Mouse (Mus musculus): ENCODE results near the gene Tshz2. TPM values are rescaled to one million over a fixed set of nuclear protein-coding genes. Genes with fewer than 3 reads are reported as not detected.
A peak's percentile ranks its signal among the peaks of the same experiment; 100 is the strongest.
"Not testable (repeated sequence)": the region's sequence is repeated elsewhere in the genome, so short reads cannot be mapped to it uniquely, and the experiment has no call there.

Gene Tshz2
- polyA plus RNA-seq, 1 experiment from 2014 or later = 12.0 TPM

DNA sequence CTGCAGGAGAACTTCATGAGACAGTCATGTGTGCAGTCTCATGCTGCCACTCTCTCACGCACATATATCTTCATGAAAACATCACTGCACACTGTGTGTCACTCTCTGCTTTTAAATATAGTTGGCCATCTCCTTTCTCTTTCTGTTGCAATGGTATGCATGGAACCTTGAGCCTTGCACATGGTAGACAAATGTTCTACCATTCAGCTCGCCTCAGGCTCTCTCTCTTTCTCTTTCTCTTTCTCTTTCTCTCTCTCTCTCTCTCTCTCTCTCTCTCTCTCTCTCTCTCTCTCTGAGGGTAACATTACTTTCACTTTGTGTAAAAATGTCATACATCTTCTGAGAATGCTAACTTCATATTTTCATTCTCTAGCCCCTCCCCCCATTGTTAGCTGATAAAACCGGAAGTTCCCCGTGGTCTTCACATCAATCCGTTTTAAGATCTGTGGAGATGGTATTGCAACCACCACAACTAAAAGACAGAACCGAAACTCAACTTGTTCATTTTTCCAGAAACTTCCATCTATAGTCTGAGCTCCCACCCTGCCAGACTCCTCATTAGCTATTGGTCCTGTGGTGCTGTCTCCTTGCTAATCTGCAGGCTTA lies 146.0 kb downstream of the Tshz2 start:
- Histone ChIP-seq H3K9ac (replicated peaks; ENCODE audit: low read depth, low read length) (no peak overlapping the region), H3K4me3 (replicated peaks; ENCODE audit: low read length) (no peak overlapping the region), H3K36me3 (ENCODE audit: control insufficient read depth, insufficient read depth) (no peaks in the 10 kb centered on the region), H3K27me3 (replicated peaks; ENCODE audit: control insufficient read depth, insufficient read depth, low read length) (no peaks in the 10 kb centered on the region), H3K4me1 (replicated peaks; ENCODE audit: control insufficient read depth, insufficient read depth, low read length) (no peaks in the 10 kb centered on the region), H3K27ac (ENCODE audit: low read length) (no peak overlapping the region), H3K9me3 (ENCODE audit: control insufficient read depth, low read length) (no peaks in the 10 kb centered on the region), H3K4me2 (ENCODE audit: low read length) (no peak overlapping the region)
- 93% methylated on average over 6 of the region's 6 CpGs for WGBS
- ATAC-seq = no peak

GRCm38 (mm10) chr2:169781671-169782070 lies 148.9 kb downstream of the Tshz2 start:
- not testable (repeated sequence) for H3K27ac ChIP-seq (ENCODE audit: low read length); H3K9ac ChIP-seq (replicated peaks; ENCODE audit: low read depth, low read length); H3K4me3 ChIP-seq (replicated peaks; ENCODE audit: low read length); ATAC-seq; H3K27me3 ChIP-seq (replicated peaks; ENCODE audit: control insufficient read depth, insufficient read depth, low read length); H3K4me2 ChIP-seq (ENCODE audit: low read length); H3K4me1 ChIP-seq (replicated peaks; ENCODE audit: control insufficient read depth, insufficient read depth, low read length); H3K9me3 ChIP-seq (ENCODE audit: control insufficient read depth, low read length); H3K36me3 ChIP-seq (ENCODE audit: control insufficient read depth, insufficient read depth)

DNA sequence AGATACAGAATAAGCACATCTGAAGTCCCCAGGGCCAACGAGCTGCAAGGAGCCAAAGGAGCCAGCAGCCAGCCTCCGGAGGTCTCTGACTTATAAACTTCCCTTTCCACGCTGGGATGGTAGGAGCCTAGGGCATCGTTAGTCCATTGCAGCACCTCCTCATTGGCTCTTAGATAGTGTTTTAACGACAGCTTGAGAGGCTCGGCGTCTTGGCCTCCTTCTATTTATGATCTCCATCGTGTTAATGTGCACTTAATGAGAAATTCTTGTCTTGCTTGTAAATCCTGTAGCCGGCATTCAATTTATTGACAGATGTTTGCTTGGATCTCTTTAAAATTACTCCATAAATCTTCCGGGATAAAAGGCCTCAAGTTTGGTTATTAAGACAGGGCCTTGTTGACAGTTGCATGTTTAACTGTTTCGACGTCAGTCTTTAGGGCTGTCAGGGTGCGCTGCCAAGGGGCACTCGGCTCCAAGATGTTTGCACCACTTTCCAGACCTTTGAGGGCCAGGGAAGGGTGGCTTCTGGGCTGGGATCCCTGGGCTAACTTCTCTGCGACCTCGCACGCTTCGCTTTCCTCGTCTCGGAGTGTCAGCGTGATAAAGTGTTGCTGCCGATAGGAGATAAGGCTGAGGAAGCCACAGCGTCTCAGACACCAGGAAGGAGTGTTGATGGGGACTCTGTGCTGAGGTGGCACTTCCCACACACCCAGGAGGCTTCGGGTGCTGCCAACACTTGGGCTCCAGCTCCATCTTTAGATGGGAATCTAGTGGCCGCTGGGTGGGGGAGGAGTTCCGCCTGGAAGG lies 150.3 kb downstream of the Tshz2 start:
- H3K9me3 ChIP-seq (ENCODE audit: control insufficient read depth, low read length) = no peaks in the 10 kb centered on the region
- H3K36me3 ChIP-seq (ENCODE audit: control insufficient read depth, insufficient read depth) = no peaks in the 10 kb centered on the region
- H3K4me3 ChIP-seq (replicated peaks; ENCODE audit: low read length) = no peak overlapping the region
- no peak for ATAC-seq
- H3K4me1 ChIP-seq (replicated peaks; ENCODE audit: control insufficient read depth, insufficient read depth, low read length) = no peaks in the 10 kb centered on the region; the same call in 1 of the 2 replicates
- no peak overlapping the region for H3K9ac ChIP-seq (replicated peaks; ENCODE audit: low read depth, low read length)
- no peaks in the 10 kb centered on the region for H3K27me3 ChIP-seq (replicated peaks; ENCODE audit: control insufficient read depth, insufficient read depth, low read length)
- no peak overlapping the region for H3K4me2 ChIP-seq (ENCODE audit: low read length)
- 74% methylated on average over 26 of the region's 26 CpGs for WGBS
- H3K27ac ChIP-seq (ENCODE audit: low read length) = no peak overlapping the region

GRCm38 (mm10) chr2:169783681-169784033 lies 150.8 kb downstream of the Tshz2 start:
- Histone ChIP-seq H3K36me3 (ENCODE audit: control insufficient read depth, insufficient read depth) (no peaks in the 10 kb centered on the region), H3K4me1 (replicated peaks; ENCODE audit: control insufficient read depth, insufficient read depth, low read length) (no peaks in the 10 kb centered on the region; the same call in 1 of the 2 replicates), H3K27ac (ENCODE audit: low read length) (no peak overlapping the region), H3K9ac (replicated peaks; ENCODE audit: low read depth, low read length) (no peak overlapping the region), H3K4me2 (ENCODE audit: low read length) (no peak overlapping the region), H3K27me3 (replicated peaks; ENCODE audit: control insufficient read depth, insufficient read depth, low read length) (no peaks in the 10 kb centered on the region), H3K4me3 (replicated peaks; ENCODE audit: low read length) (no peak overlapping the region), H3K9me3 (ENCODE audit: control insufficient read depth, low read length) (no peaks in the 10 kb centered on the region)
- WGBS = 92% methylated on average over 2 of the region's 2 CpGs
- no peak for ATAC-seq

DNA sequence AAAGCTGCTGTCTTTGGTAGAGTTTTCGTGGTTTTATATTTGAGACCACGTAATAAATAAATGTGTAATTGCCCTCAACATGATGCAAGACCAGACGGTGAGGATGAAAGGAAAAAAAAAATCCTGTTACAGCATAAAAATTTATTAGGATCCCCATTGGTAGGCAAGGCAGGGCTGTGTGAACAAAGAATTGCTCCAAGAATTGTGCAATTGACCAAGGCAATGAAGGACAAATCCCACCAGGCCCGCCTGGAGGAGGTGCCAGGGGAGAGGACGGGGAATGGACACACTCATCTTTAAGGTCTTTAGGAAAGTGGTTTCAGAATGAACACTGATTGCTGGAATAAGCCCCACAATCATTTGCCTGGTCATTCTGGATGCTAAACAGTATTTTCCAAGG lies 154.6 kb downstream of the Tshz2 start:
- no peaks in the 10 kb centered on the region for H3K36me3 ChIP-seq (ENCODE audit: control insufficient read depth, insufficient read depth)
- WGBS = 74% methylated on average over 5 of the region's 5 CpGs
- H3K27ac ChIP-seq (ENCODE audit: low read length) = no peak overlapping the region

GRCm38 (mm10) chr2:169787906-169788305 lies 155.1 kb downstream of the Tshz2 start:
- no peak overlapping the region for H3K9ac ChIP-seq (replicated peaks; ENCODE audit: low read depth, low read length)
- H3K4me3 ChIP-seq (replicated peaks; ENCODE audit: low read length) = no peak overlapping the region
- 53% methylated on average over 11 of the region's 11 CpGs for WGBS
- ATAC-seq = no peak
- peaks cover 15% of the 10 kb centered on the region for H3K4me1 ChIP-seq (replicated peaks; ENCODE audit: control insufficient read depth, insufficient read depth, low read length)
- no peak overlapping the region for H3K4me2 ChIP-seq (ENCODE audit: low read length)
- no peaks in the 10 kb centered on the region for H3K27me3 ChIP-seq (replicated peaks; ENCODE audit: control insufficient read depth, insufficient read depth, low read length)
- H3K27ac ChIP-seq (ENCODE audit: low read length) = no peak overlapping the region
- H3K36me3 ChIP-seq (ENCODE audit: control insufficient read depth, insufficient read depth) = no peaks in the 10 kb centered on the region
- no peaks in the 10 kb centered on the region for H3K9me3 ChIP-seq (ENCODE audit: control insufficient read depth, low read length)

More for the DNA sequence above, 154.6 kb downstream of the Tshz2 start:
- ATAC-seq = no peak
- Histone ChIP-seq H3K4me3 (replicated peaks; ENCODE audit: low read length) (no peak overlapping the region), H3K4me1 (replicated peaks; ENCODE audit: control insufficient read depth, insufficient read depth, low read length) (peaks cover 11% of the 10 kb centered on the region), H3K9me3 (ENCODE audit: control insufficient read depth, low read length) (no peaks in the 10 kb centered on the region), H3K27me3 (replicated peaks; ENCODE audit: control insufficient read depth, insufficient read depth, low read length) (no peaks in the 10 kb centered on the region), H3K9ac (replicated peaks; ENCODE audit: low read depth, low read length) (no peak overlapping the region), H3K4me2 (ENCODE audit: low read length) (no peak overlapping the region)

- Histone ChIP-seq H3K4me2 (ENCODE audit: low read length) (peak overlapping the region; percentile 39), H3K27ac (ENCODE audit: low read length) (no peak overlapping the region), H3K9ac (replicated peaks; ENCODE audit: low read depth, low read length) (0 out of 2 replicates have a peak overlapping the region, but pooled peaks have one; percentile 19), H3K36me3 (ENCODE audit: control insufficient read depth, insufficient read depth) (no peaks in the 10 kb centered on the region), H3K9me3 (ENCODE audit: control insufficient read depth, low read length) (no peaks in the 10 kb centered on the region), H3K4me3 (replicated peaks; ENCODE audit: low read length) (peak overlapping the region; percentile 9), H3K27me3 (replicated peaks; ENCODE audit: control insufficient read depth, insufficient read depth, low read length) (peaks cover 10% of the 10 kb centered on the region), H3K4me1 (replicated peaks; ENCODE audit: control insufficient read depth, insufficient read depth, low read length) (peaks cover 19% of the 10 kb centered on the region)
- under 1% methylated on average over 12 of the region's 12 CpGs for WGBS
- peak; percentile 90 for ATAC-seq
These were observed 157.8 kb downstream of the Tshz2 start for GRCm38 (mm10) chr2:169790439-169791131.

DNA sequence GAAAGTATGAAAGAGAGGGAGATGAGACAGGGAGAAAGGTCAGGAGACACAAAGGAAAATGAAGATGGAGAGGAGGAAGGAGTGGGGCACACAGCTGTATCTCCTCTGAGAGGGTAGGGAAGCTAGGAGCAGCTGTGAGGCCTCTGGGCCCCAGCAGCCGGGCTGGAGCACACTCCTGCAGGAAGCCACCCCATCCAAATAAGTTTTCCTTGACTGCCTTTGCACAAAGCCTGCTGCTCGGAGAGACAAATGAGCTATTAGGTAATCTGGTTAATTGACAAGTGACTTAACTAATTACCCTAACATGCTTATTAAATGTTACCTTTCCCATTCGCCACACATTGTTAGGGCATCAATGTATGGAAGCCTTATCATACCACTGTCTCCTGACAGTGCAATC lies 159.9 kb downstream of the Tshz2 start:
- Histone ChIP-seq H3K9me3 (ENCODE audit: control insufficient read depth, low read length) (no peaks in the 10 kb centered on the region), H3K27ac (ENCODE audit: low read length) (no peak overlapping the region), H3K9ac (replicated peaks; ENCODE audit: low read depth, low read length) (no peak overlapping the region), H3K4me3 (replicated peaks; ENCODE audit: low read length) (no peak overlapping the region), H3K36me3 (ENCODE audit: control insufficient read depth, insufficient read depth) (no peaks in the 10 kb centered on the region), H3K27me3 (replicated peaks; ENCODE audit: control insufficient read depth, insufficient read depth, low read length) (peaks cover 10% of the 10 kb centered on the region), H3K4me2 (ENCODE audit: low read length) (no peak overlapping the region), H3K4me1 (replicated peaks; ENCODE audit: control insufficient read depth, insufficient read depth, low read length) (peaks cover 19% of the 10 kb centered on the region)
- WGBS = 7% methylated on average over 3 of the region's 3 CpGs
- no peak for ATAC-seq

GRCm38 (mm10) chr2:169802241-169802640 lies 169.4 kb downstream of the Tshz2 start:
- 74% methylated on average over 6 of the region's 6 CpGs for WGBS
- H3K27ac ChIP-seq (ENCODE audit: low read length) = no peak overlapping the region

More at GRCm38 (mm10) chr2:169802241-169802640, 169.4 kb downstream of the Tshz2 start:
- no peaks in the 10 kb centered on the region for H3K9me3 ChIP-seq (ENCODE audit: control insufficient read depth, low read length)
- no peaks in the 10 kb centered on the region for H3K4me1 ChIP-seq (replicated peaks; ENCODE audit: control insufficient read depth, insufficient read depth, low read length)
- no peak overlapping the region for H3K4me2 ChIP-seq (ENCODE audit: low read length)
- no peaks in the 10 kb centered on the region for H3K36me3 ChIP-seq (ENCODE audit: control insufficient read depth, insufficient read depth)
- ATAC-seq = no peak
- H3K4me3 ChIP-seq (replicated peaks; ENCODE audit: low read length) = no peak overlapping the region
- H3K27me3 ChIP-seq (replicated peaks; ENCODE audit: control insufficient read depth, insufficient read depth, low read length) = no peaks in the 10 kb centered on the region
- no peak overlapping the region for H3K9ac ChIP-seq (replicated peaks; ENCODE audit: low read depth, low read length)
